Mouse (Mus musculus) lung, adult 2 months (tissue): ENCODE data around the gene Amdhd1.

ENCODE experiments used
- CTCF ChIP-seq: fragments of 200-500 bp; IDR thresholded peaks from 2 replicates; pipeline ENCODE4 v1.5.1; 2011; ENCODE audit warnings: mild to moderate bottlenecking, low read length, control low read depth; ENCODE audit not compliant: insufficient read depth
- POLR2A ChIP-seq: fragments of 200-500 bp; IDR thresholded peaks from 2 replicates; pipeline ENCODE4 v1.6.1; 2011; ENCODE audit warnings: low read depth, mild to moderate bottlenecking, control low read depth, low read length, borderline replicate concordance; ENCODE audit errors: extremely low read depth

DNA sequence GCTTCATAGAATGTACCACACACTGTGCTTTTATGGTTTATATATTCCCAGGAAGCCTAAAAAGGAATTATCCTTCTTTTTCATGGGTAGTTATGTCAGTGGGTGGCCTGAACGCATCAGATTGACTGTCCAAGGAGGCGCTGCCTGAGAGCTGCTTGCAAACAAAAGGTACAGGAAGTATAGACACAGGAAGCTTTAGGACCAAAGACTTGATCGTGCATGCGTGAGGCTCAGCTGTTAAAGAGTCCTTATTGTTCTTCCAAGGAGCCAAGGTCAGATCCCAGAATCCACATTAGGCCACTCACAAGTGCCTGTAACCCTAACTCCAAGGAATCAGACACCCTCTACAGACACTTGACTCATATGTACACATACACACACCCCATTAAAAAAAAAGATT, 2.5 kb upstream of the Amdhd1 start:
- no peak for TF ChIP-seq CTCF
- no peak for TF ChIP-seq POLR2A
